Mouse (Mus musculus): Measurements from ENCODE around the gene Gm11444. TPM values are rescaled to one million over a fixed set of nuclear protein-coding genes. Genes with fewer than 3 reads are reported as not detected.

Gm11444 gene
- total RNA-seq (2014; fragmentation: Nextera tagmentation): not detected in 2 replicates
- not detected in 2 replicates for total RNA-seq (2017)
- not detected in 2 replicates for polyA plus RNA-seq (2012)

GRCm38 (mm10) chr11:85850233-85850632 is at the start of gene Gm11444:
Gene Gm11444, minus strand, starts transcription at chr11:85850333.
- no peak for ATAC-seq (ENCODE audit: extremely low read depth, insufficient number of reproducible peaks, low FRiP score, poor library complexity, severe bottlenecking)
- H3K9me3 ChIP-seq (replicated peaks): no peaks in the 10 kb centered on the region

GRCm38 (mm10) chr11:85896335-85896985 is 46.3 kb upstream of the Gm11444 start:
- no peak for ATAC-seq (ENCODE audit: extremely low read depth, insufficient number of reproducible peaks, low FRiP score, poor library complexity, severe bottlenecking)
- Histone ChIP-seq H3K27me3 (ENCODE audit: insufficient read depth, low read length) (peaks cover 65% of the 10 kb centered on the region), H3K4me3 (ENCODE audit: low read depth, low read length) (no peak overlapping the region), H3K36me3 (replicated peaks) (no peaks in the 10 kb centered on the region), H3K4me1 (ENCODE audit: insufficient read depth, low read depth, low read length) (no peaks in the 10 kb centered on the region), H3K9me3 (replicated peaks) (no peaks in the 10 kb centered on the region)
- DNase-seq (ENCODE audit: low spot score): no peak
- TF ChIP-seq POLR2AphosphoS5 (IDR thresholded peaks at IDR 0.05; ENCODE audit: insufficient replicate concordance, low read depth, low read length) (no peak), GATA1 (IDR thresholded peaks at IDR 0.05; ENCODE audit: borderline replicate concordance, low read length) (no peak), GATA2 (IDR thresholded peaks at IDR 0.05; ENCODE audit: borderline replicate concordance, low read depth, low read length) (no peak), TAL1 (conservative IDR thresholded peaks at IDR 0.05; ENCODE audit: low read depth, low read length) (no peak), CTCF (IDR thresholded peaks at IDR 0.05; ENCODE audit: low read depth, low read length) (no peak)

More at GRCm38 (mm10) chr11:85850233-85850632, at the start of gene Gm11444:
- DNase-seq (ENCODE audit: low spot score): no peak
- Histone ChIP-seq H3K27me3 (ENCODE audit: insufficient read depth, low read length) (peaks cover 28% of the 10 kb centered on the region), H3K36me3 (replicated peaks) (no peaks in the 10 kb centered on the region), H3K4me3 (ENCODE audit: low read depth, low read length) (no peak within 1 kb of the TSS), H3K4me1 (ENCODE audit: insufficient read depth, low read depth, low read length) (no peaks in the 10 kb centered on the region)
- TF ChIP-seq CTCF (IDR thresholded peaks at IDR 0.05; ENCODE audit: low read depth, low read length): no peak
- no peak for TF ChIP-seq GATA2 (IDR thresholded peaks at IDR 0.05; ENCODE audit: borderline replicate concordance, low read depth, low read length)
- no peak for TF ChIP-seq POLR2AphosphoS5 (IDR thresholded peaks at IDR 0.05; ENCODE audit: insufficient replicate concordance, low read depth, low read length)
- no peak for TF ChIP-seq GATA1 (IDR thresholded peaks at IDR 0.05; ENCODE audit: borderline replicate concordance, low read length)
- TF ChIP-seq TAL1 (conservative IDR thresholded peaks at IDR 0.05; ENCODE audit: low read depth, low read length): no peak

GRCm38 (mm10) chr11:85894731-85895545 is 44.8 kb upstream of the Gm11444 start:
- TF ChIP-seq CTCF (IDR thresholded peaks at IDR 0.05; ENCODE audit: low read depth, low read length): no peak
- TF ChIP-seq TAL1 (conservative IDR thresholded peaks at IDR 0.05; ENCODE audit: low read depth, low read length): no peak
- no peak for TF ChIP-seq GATA1 (IDR thresholded peaks at IDR 0.05; ENCODE audit: borderline replicate concordance, low read length)
- TF ChIP-seq POLR2AphosphoS5 (IDR thresholded peaks at IDR 0.05; ENCODE audit: insufficient replicate concordance, low read depth, low read length): no peak
- no peak for TF ChIP-seq GATA2 (IDR thresholded peaks at IDR 0.05; ENCODE audit: borderline replicate concordance, low read depth, low read length)
- no peak for ATAC-seq (ENCODE audit: extremely low read depth, insufficient number of reproducible peaks, low FRiP score, poor library complexity, severe bottlenecking)
- Histone ChIP-seq H3K36me3 (replicated peaks) (no peaks in the 10 kb centered on the region), H3K4me3 (ENCODE audit: low read depth, low read length) (no peak overlapping the region), H3K27me3 (ENCODE audit: insufficient read depth, low read length) (peaks cover 81% of the 10 kb centered on the region), H3K9me3 (replicated peaks) (no peaks in the 10 kb centered on the region), H3K4me1 (ENCODE audit: insufficient read depth, low read depth, low read length) (no peaks in the 10 kb centered on the region)
- no peak for DNase-seq (ENCODE audit: low spot score)

GRCm38 (mm10) chr11:85894136-85894530 is 44.0 kb upstream of the Gm11444 start:
- Histone ChIP-seq H3K4me3 (ENCODE audit: low read depth, low read length) (no peak overlapping the region), H3K9me3 (replicated peaks) (no peaks in the 10 kb centered on the region), H3K36me3 (replicated peaks) (no peaks in the 10 kb centered on the region), H3K4me1 (ENCODE audit: insufficient read depth, low read depth, low read length) (no peaks in the 10 kb centered on the region), H3K27me3 (ENCODE audit: insufficient read depth, low read length) (peaks cover 85% of the 10 kb centered on the region)
- DNase-seq (ENCODE audit: low spot score) (no peak), ATAC-seq (ENCODE audit: extremely low read depth, insufficient number of reproducible peaks, low FRiP score, poor library complexity, severe bottlenecking) (no peak)
- TF ChIP-seq CTCF (IDR thresholded peaks at IDR 0.05; ENCODE audit: low read depth, low read length): no peak
- TF ChIP-seq POLR2AphosphoS5 (IDR thresholded peaks at IDR 0.05; ENCODE audit: insufficient replicate concordance, low read depth, low read length): no peak
- no peak for TF ChIP-seq TAL1 (conservative IDR thresholded peaks at IDR 0.05; ENCODE audit: low read depth, low read length)
- TF ChIP-seq GATA2 (IDR thresholded peaks at IDR 0.05; ENCODE audit: borderline replicate concordance, low read depth, low read length): no peak
- TF ChIP-seq GATA1 (IDR thresholded peaks at IDR 0.05; ENCODE audit: borderline replicate concordance, low read length): no peak

DNA sequence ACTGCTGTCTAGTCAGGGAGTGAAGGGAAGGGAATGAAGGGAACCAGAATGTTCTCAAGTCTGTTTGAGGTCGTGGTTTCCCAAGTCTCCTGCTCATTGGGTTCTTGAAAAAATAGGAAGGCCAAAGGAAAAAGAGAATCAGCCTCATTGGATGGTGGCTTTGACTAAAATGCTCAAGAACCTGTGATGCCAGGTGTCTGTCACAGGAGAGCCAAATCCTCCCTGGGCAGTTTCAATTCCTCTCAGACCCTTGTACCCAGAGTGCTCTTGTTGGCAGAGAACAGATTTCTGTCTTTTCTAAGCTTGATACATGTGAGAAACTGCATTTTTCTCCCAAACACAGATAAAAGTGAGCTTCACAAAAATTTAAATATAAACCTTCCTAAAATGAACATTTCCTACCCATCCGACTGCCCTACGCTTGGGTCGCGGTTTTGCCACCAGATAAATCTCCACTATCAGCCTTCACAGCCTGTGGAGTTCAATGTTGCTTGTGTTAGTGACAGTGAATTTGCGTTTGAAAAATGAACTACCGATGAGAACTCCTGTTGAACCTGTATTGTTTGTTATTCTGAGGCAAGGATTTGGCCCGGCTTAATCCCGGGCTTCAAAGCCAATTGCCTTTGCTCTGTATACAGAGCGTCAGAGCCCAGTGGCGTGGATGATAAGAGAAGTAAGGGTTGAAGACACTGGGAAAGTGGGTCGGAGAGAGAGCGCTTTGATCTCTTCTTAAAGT is 43.4 kb upstream of the Gm11444 start:
- DNase-seq (ENCODE audit: low spot score): no peak
- H3K4me3 ChIP-seq (ENCODE audit: low read depth, low read length): no peak overlapping the region
- no peak for ATAC-seq (ENCODE audit: extremely low read depth, insufficient number of reproducible peaks, low FRiP score, poor library complexity, severe bottlenecking)
- no peaks in the 10 kb centered on the region for H3K4me1 ChIP-seq (ENCODE audit: insufficient read depth, low read depth, low read length)
- no peaks in the 10 kb centered on the region for H3K36me3 ChIP-seq (replicated peaks)
- TF ChIP-seq TAL1 (conservative IDR thresholded peaks at IDR 0.05; ENCODE audit: low read depth, low read length): no peak
- no peak for TF ChIP-seq GATA1 (IDR thresholded peaks at IDR 0.05; ENCODE audit: borderline replicate concordance, low read length)
- TF ChIP-seq GATA2 (IDR thresholded peaks at IDR 0.05; ENCODE audit: borderline replicate concordance, low read depth, low read length): no peak
- no peak for TF ChIP-seq POLR2AphosphoS5 (IDR thresholded peaks at IDR 0.05; ENCODE audit: insufficient replicate concordance, low read depth, low read length)
- H3K27me3 ChIP-seq (ENCODE audit: insufficient read depth, low read length): peaks cover 87% of the 10 kb centered on the region
- no peaks in the 10 kb centered on the region for H3K9me3 ChIP-seq (replicated peaks)
